Mouse (Mus musculus) mouse trophoblast stem cell (cell line): ENCODE measurements around the gene Zfp790.

Experiments
- in situ Hi-C, 2 experiments: fragments of 300-500 bp; cut with MseI, MboI; formaldehyde crosslinking; loops; 2 replicates in 1 of 2; 3 replicates in 1 of 2; pipeline ENCODE4 v1.15.1; 2025

Zfp790 gene

DNA sequence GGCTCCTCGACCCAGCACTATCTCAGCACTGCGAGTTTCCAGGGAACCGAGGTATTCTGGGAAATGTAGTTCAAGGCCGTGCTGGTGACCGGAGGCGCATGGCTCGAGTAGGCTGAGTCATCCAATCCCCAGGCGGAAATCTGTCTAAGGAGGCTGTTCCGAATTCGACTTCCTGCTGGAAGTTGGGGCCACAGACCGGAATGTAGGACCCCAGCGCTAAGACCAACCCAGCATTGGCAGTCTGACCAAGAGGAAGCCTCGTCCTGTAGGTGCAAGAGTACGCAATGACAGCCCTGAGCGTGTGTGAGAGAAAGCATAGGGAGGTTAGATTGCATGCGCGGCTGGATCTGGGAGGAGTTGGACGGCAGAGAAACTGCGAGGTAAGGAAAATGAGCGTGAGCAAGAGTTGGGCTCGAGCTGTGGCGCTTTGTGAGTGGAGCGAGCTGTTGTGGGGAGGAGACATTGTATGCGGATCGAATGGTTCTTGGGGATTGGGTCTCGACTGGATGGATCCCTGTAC, at the start of gene Zfp790:
TSS of gene Zfp790 (plus strand) at position 205 of the 520 bp plus-strand sequence.
- in situ Hi-C loops = no loop called here

DNA sequence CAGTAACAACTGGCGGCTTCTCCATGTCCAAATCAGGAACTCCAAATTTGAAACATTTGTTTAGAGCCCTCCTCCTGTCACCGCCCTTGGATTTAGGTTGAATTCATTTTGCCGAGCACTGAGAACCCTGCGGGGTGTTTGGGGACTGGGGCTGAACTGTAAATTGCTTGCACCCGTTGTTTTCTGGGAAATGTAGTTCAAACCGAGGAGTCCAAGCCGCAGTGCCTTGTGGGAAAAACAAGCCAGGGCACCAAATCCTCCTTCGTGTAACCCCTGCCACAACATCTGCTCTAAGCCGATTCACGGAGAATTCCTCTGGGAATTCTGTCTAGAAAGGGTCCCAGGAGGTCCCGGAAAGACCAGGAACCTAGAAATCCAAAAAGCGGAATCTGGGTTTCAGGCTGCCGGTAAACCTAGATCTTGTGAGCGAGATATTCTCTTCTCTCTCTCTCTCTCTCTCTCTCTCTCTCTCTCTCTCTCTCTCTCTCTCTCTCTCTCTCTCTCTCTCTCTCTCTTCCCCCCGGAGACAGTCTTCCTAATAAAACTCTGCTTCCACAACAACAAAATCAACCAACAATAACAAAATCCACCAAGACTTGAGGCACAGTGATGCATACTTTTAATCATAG, 48.7 kb upstream of the Zfp790 start:
- in situ Hi-C loops = no loop called here

DNA sequence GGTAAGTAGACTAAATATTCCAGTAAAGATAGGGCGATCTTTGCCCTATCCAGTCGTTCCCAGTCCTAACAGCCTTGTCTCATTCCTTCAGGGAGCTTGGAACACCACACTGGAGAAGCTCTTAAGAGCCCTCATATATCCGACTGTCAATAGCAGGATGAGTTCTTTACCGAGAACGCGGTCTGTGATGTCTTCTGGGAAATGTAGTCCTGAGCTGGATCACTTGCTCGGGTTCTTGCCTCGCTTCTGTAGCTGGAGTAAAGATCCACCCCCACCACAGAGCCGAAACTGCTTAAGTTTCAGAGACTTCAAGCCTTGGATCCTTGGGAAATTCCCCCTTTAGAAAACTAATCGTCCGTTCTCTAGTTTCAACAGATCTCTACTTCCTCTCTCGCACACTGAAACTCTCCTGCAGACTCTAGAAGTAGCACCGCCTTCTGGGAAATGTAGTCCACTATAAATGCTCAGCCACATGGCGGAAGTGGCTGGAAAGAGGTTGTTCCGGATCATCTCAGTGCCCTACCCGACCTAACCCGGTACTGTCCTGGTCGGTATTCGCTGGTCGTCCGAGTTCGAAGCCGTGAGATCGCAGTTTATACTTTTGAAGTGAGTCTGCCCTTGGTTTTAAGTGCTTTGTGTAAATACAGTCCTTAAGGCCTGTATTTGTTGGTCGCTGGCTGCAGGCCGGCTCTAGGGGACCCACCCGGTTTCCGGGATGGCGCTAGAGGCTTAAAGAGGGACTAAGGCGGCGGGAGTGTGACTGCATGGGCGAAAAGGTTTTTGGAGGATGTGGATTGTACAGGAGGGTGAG, 47.6 kb upstream of the Zfp790 start, which contains the start of gene Zfp84:
TSS of gene Zfp84 (plus strand) at position 463 of the 811 bp plus-strand sequence.
- in situ Hi-C loops = no loop called here

DNA sequence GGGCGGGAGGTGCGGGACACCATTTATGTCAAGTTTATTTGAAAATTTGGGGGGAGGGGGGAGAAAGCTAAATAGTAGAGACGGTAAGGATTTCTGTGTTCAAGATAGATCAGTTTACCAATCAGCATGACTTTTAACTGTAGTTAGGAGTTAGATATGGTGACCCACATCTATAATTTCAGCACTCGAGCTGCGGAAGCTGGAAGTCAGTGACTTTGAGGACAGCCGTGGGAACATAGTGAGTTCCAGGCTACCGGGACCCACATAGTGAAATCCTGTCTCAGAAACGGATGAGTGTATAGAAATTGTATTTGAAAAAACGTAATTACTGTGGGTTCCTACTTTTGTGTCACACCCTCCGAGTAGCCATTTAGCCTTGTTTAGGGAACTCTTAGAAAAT, 46.9 kb upstream of the Zfp790 start:
- in situ Hi-C loops = no loop called here

DNA sequence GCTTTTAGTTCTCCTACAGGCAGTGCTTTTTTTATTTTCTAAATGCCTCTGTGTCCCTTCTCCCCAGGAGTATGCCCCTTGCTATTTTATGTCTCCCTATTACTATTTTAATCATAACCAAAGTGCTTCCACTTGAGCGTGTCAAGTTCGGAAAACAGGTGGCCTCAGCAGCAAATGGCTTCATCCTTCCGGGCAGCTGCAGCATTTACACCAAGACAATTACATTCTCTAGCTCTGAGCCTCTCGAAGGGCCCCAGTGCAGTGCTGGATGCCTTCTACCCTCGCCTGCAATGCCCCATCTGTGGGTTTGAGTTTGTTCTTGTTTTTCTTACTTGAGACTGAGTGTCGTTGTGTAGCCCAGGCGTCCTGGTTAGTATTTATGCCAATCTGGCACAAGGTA, 42.4 kb upstream of the Zfp790 start:
- in situ Hi-C loops = no loop called here

DNA sequence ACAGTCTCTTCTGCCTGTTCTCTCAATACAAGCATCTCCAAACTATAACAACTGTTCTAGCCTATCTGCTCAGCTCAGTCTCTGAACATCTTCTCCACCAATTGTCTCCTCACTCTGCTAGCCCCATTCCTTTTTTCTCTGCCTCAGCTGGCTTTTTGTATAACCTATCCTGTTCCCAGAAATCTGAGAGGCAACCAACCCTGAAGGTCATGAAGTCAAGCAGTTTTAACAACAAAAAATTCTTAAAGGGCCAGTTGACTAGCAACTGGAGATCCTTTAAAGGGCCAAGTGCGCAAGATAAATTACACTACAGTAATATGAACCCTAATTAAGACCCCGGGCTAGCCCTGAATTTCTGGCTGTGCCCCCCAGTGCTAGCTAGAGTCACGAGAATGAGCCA, 41.5 kb upstream of the Zfp790 start:
- in situ Hi-C loops = no loop called here

DNA sequence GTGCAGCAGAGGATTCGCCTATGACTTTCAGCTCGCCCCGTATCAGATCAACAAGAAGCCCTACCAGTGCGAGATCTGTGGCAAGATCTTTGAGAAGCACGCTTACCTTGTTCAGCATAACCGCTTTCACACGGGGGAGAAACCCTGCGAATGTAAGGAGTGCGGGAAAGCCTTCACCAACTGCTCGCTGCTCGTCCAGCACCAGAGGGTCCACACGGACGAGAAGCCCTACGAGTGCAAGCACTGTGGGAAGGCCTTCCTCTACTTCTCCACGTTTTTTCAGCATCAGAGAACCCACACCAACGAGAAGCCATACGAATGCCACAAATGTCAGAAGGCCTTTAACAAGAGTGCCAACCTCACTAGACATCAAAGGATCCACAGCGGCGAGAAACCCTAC, 39.3 kb upstream of the Zfp790 start:
- in situ Hi-C loops = no loop called here

DNA sequence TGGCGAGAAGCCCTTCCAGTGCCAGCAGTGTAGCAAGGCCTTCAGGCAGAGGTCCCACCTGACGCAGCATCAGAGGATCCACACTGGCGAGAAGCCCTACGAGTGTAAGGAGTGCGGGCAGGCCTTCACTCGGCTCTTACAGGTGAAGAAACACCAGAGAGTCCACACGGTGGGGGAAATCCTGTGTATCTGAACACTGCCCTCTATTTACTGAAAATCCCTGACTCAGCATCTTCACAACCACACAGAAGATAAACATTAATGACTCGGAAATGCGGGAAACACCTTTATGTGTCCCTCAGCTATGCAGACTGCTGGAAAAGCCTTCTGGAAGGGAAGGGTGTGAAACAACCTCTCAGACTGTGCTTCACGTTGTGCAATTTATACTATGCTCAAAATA, 38.5 kb upstream of the Zfp790 start:
- in situ Hi-C loops = no loop called here

DNA sequence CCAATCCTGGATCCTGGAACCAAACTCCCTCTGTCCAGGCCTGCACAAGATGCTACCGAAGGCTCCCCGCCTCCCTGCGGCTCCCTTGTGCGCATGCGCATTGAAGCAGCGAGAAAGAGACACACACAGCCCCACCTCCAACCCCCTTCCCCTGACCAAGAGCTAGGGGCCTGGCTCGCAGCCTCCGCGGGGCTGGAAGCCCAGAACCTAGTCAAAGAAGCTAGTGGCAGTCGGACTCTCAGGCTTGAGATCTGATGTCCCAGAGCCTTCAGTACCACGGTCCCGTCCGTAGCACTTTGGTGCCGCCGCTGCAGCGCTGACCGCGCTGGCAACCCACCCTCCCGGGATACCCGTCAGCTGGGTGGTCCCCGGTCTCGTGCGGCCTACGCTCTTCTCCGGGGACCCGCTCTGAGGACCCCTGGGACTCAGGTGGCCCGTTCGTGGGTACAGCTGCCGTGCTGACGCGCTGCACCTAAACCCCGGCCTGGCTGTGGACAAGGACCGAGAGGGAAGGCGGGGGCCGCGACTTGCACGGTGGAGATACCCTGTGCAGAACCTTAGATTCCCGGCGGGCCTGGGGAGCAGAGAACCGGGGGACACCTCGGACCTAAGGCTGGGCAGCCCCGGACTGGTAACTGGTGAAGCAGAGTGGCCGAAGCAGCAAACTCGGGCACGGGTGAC, 31.9 kb upstream of the Zfp790 start, which contains the start of gene Zfp30:
TSS of gene Zfp30 (plus strand) at position 128 of the 681 bp plus-strand sequence.
- in situ Hi-C loops = no loop called here

DNA sequence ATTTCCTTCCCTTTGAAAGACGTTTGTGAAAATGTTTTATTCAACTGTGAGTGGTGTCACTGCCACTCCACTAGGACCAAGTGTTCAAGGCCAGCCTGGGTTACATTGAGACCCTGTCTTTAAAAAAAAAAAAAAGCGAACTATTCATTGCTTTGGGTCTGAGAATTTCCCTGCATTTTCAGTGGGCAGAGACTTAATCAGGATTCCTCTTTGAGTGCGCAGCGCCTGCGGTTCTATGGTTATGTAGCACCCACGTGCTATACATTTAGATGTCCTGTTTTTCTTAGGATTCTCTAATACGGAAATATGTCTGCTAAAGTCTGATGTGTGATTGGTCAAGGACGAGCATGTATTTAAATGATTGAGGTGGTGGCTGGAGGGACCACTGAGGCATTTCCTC, 30.9 kb upstream of the Zfp790 start:
- in situ Hi-C loops = no loop called here

DNA sequence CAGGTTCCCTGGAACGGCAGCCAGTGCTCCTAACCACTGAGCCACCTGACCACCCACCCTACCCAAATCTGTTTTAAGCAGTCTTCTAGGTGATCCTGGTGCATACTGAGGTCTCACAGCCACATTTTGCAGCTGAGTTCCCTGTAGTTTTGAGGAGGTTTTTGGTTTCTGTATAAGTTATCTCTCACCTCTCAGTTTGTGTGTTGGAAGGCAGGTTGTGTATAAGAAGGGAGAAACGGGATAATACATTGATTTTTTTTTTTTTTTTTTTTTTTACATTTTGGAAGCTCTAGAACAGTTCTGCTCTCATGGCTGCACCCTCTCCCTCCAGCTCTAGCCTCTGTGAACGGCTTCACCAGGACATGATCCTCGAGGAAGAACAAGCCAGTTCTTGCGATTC, 30.0 kb upstream of the Zfp790 start:
- in situ Hi-C loops = no loop called here

DNA sequence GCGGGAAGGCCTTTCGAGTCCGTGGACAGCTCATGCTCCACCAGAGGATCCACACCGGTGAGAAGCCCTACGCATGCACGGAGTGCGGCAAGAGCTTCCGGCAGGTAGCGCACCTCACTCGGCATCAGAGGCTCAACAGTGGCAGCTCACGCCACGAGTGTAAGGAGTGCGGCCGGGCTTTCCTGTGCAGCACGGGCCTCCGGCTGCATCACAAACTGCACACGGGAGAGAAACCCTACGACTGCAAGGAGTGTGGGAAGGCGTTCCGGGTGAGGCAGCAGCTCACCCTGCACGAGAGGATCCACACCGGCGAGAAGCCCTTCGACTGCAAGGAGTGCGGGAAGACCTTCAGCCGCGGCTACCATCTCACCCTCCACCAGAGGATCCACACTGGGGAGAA, 23.0 kb upstream of the Zfp790 start:
- in situ Hi-C loops = no loop called here

DNA sequence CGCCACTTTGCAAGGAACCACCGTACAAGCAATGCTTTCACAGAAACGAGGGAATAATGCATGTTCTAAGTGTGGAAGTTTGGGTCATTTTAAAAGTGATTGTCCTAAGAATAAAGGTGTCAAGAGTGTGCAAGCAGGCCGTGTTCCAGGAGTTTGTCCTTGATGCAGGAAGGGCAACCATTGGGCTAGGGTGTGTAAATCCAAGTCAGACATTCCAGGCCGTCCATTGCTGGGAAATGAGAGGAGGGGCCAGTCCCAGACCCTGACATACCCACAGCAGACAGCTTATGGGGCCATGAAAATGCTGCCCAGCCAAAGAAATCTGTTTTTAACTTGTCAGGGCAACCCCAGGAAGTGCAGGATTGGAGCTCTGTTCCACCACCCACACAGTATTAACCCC, 8.9 kb upstream of the Zfp790 start:
- in situ Hi-C loops = no loop called here

DNA sequence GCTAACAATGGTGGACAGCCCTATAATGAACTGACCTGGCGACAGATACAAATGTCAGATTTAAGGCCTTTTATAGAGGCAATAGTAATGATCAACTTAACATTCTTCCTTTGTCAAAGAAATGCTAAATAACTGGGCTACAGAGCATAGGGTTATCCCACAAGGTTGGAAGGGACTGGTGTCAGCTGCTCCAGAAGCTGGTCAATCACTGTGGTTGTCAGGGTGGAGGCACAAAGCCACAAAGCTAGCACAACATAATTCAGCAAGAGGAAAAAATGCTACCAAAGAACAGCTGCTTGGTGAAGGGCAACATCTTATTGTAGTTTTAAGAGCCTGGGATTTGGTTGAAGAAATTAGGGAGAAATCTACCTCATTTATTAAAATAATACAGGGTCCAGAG, 3.7 kb upstream of the Zfp790 start:
- in situ Hi-C loops = no loop called here

DNA sequence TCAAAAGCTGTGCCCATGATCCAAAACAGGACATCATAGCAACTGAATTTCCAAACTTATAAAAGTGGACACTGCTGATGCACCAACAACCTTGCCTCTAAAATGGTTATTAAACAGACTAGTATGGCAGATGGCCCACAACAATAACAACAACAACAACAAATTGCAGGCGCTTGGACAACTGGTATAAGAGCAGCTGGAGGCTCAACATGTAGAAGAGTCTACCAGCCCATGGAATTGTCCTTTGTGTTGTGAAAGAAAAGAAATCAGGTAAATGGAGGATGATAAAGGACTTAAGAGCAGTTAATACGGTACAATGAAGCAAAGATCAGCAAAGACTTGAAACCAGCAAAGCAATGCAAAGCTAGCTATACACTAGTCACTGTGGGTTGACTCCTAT, 1.5 kb upstream of the Zfp790 start:
- in situ Hi-C loops = no loop called here

DNA sequence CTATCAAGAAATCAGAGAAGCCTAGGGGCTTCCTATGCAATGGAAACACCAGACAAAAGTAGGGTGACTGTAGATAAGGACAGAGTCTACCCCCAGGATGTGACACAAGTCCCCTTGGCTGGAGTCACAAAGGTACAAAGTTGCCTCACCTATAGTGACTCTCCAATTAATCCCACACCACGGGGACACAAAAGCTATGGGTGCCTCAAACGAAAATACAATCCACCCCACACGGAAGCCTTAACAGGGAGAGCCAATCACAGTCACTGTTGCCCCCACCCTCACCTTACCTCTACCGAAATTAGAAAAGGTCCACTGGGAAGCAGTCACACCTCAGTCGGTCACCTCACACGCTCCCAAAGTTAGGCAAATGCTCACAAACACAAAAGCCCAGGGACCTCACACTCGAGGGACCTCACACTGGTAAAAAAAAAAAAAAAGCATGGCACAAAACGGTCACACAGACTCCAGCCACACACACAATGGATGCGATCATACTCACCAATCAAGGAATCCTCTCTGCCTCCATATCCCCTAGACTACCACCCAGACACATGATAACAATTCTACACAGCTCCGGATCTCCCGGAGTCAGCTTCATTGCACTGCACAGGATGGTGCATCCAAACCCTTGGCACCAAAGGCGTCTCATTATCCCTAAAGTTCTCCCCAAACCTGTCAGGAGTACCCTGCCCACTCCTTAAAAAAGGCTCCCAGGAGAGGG, 691 bp upstream of the Zfp790 start:
- in situ Hi-C loops = no loop called here

DNA sequence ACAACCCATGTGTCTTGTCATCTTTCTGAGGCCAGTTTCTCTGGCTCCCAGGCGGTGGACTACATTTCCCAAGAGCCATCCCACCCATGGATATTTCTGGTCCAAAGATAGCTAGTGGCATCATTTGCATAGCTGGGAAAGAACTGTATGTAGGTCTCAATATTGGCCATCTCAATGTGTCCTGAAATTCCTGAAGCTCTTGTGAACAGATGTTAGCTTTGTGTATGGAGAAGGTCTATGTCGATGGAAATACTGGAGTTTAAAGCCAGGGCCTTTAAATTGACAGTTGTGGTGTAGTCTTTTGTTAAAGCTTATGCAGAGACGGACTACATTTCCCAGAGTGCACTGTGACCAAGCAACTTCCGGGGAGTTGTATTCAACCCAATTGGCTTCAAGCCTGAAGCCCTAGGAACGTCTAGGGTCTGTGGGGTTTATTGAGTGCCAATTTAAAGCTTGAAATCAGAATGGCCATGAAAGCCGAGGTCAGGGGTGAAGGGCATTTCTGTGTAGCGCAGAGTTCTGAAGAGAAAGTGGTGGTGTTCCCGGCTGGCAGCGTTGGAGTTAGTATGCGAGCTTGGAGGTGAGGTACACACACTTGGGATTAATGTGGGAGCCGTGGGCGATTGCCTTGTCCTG, 2.8 kb downstream of the Zfp790 start:
- in situ Hi-C loops = no loop called here

DNA sequence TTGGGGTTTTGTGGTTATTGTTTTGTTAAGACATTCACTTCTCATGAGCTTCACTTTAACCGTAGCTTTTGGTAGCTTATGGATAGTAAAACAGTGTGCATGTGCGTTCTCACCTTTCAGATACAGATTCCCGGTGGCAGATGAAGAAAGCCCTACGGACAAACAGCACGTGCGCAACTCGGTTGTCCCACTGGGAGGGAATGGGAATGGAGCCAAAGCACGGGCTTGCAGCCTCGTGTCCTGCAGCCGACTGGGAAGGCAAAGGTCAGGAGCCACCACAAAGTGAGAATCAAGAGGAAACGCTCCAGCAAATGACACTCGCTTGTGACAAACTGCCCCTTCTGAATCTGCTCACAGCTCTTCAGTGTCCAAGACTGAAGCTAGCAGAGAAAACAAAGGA, 12.1 kb downstream of the Zfp790 start:
- in situ Hi-C loops = no loop called here

DNA sequence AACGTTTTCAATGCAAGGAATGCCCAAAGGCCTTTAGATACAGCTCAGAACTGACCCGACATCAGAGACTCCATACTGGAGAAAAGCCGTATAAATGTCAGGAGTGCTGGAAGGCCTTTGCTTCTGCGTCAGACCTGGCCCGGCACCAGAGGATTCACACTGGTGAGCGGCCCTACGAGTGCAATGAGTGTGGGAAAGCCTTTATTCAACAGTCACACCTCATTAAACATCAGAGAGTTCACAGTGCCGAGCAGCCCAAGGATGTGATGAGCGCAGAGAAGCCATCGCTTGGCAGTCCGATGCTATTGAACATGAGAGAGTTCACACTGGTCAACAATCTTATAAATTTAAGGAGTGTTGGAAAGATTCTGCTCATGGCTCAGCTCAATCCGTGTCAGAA, 13.9 kb downstream of the Zfp790 start:
- in situ Hi-C loops = no loop called here

DNA sequence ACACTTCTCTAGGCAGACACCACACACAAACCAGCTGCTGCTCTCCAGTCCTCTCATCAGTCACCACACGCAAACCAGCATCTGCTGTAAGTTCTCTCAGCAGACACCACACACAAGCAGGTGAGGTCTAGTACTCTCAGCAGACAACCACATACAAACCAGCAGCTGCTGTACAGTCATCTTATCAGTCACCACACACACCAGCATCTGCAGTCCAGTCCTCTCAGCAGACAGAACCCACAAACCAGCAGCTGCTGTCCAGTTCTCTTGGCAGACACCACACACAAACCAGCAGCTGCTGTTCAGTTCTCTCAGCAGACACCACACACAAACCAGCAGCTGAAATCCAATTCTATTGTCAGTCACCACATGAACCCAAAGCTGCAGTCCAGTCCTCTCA, 20.9 kb downstream of the Zfp790 start:
- in situ Hi-C loops = no loop called here

DNA sequence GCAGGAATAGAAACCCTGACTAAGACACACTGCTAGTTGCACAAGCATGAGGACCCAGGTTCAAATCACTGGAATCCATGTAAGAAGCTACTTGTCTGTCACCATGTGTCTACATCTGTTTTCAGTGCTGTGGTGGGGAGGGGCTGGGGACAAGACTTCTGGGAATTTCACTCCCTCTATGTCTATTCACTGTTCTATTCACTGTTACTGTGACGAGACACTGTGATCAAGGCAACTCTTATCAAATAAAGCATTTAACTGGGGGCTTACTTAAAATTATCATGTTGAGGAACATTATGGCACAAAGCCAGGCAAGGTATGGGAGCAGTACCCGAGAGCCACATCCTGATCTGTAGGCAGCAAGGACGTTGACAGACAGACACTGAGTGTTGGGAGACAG, 23.3 kb downstream of the Zfp790 start:
- in situ Hi-C loops = no loop called here
